Mouse (Mus musculus): ENCODE measurements around the gene Actrt3.

- TF ChIP-seq CTCF (IDR thresholded peaks at IDR 0.05; ENCODE audit: low read depth, low read length) (peak; percentile 11), POLR2A (IDR thresholded peaks at IDR 0.05; ENCODE audit: insufficient read depth, low read length) (no peak), EP300 (IDR thresholded peaks at IDR 0.05; ENCODE audit: insufficient read depth, low read depth, low read length) (no peak)
Observed at GRCm38 (mm10) chr3:30550218-30550617, 49.5 kb downstream of the Actrt3 start.
